Mouse (Mus musculus): ENCODE results near the gene Gnat2. TPM values are rescaled to one million over a fixed set of nuclear protein-coding genes. Genes with fewer than 3 reads are reported as not detected.

The Gnat2 gene
- total RNA-seq, 2 experiments from 2014 or later: not detected

- DNase-seq (ENCODE audit: extremely low spot score in 1 of 2, low spot score in 2 of 2): no peak
- intact Hi-C loops (cut with DNase I): no loop called here
These were observed 9.4 kb upstream of the Gnat2 start for GRCm38 (mm10) chr3:108083161-108083560.

- intact Hi-C loops (cut with DNase I): no loop called here
- DNase-seq (ENCODE audit: extremely low spot score in 1 of 2, low spot score in 2 of 2): peak in 1 of 2 experiments; percentile 61
These were observed 8.6 kb upstream of the Gnat2 start for GRCm38 (mm10) chr3:108083904-108084407.

- no peak for DNase-seq (ENCODE audit: extremely low spot score in 1 of 2, low spot score in 2 of 2)
- intact Hi-C loops (cut with DNase I): no loop called here
These were observed 7.8 kb upstream of the Gnat2 start for GRCm38 (mm10) chr3:108084767-108085270.

GRCm38 (mm10) chr3:108085281-108085720, 7.3 kb upstream of the Gnat2 start:
- intact Hi-C loops (cut with DNase I): no loop called here
- DNase-seq (ENCODE audit: extremely low spot score in 1 of 2, low spot score in 2 of 2): peak; percentile 88 to 98

- intact Hi-C loops (cut with DNase I): no loop called here
- peak; percentile 53 to 87 for DNase-seq (ENCODE audit: extremely low spot score in 1 of 2, low spot score in 2 of 2)
These were observed 6.7 kb upstream of the Gnat2 start for GRCm38 (mm10) chr3:108085721-108086469.

GRCm38 (mm10) chr3:108086470-108086979, 6.1 kb upstream of the Gnat2 start, which contains the start of gene Ampd2:
TSS of gene Ampd2 (minus strand) at chr3:108086651.
- DNase-seq (ENCODE audit: extremely low spot score in 1 of 2, low spot score in 2 of 2): peak; percentile 29 to 85
- intact Hi-C loops (cut with DNase I): no loop called here

- DNase-seq (ENCODE audit: extremely low spot score in 1 of 2, low spot score in 2 of 2): no peak
- intact Hi-C loops (cut with DNase I): no loop called here
These were observed 5.3 kb upstream of the Gnat2 start for GRCm38 (mm10) chr3:108087329-108087728.

GRCm38 (mm10) chr3:108088842-108089380, 3.7 kb upstream of the Gnat2 start:
- DNase-seq (ENCODE audit: extremely low spot score in 1 of 2, low spot score in 2 of 2): no peak
- intact Hi-C loops (cut with DNase I): no loop called here

GRCm38 (mm10) chr3:108089916-108090315, 2.7 kb upstream of the Gnat2 start:
- DNase-seq (ENCODE audit: extremely low spot score in 1 of 2, low spot score in 2 of 2): no peak
- intact Hi-C loops (cut with DNase I): no loop called here

- no peak for DNase-seq (ENCODE audit: extremely low spot score in 1 of 2, low spot score in 2 of 2)
- intact Hi-C loops (cut with DNase I): no loop called here
These were observed 2.0 kb upstream of the Gnat2 start for GRCm38 (mm10) chr3:108090561-108090960.

- no peak for DNase-seq (ENCODE audit: extremely low spot score in 1 of 2, low spot score in 2 of 2)
- intact Hi-C loops (cut with DNase I): no loop called here
These were observed 559 bp upstream of the Gnat2 start for GRCm38 (mm10) chr3:108092030-108092429.

GRCm38 (mm10) chr3:108093306-108093705, 717 bp downstream of the Gnat2 start:
- DNase-seq (ENCODE audit: extremely low spot score in 1 of 2, low spot score in 2 of 2): no peak
- intact Hi-C loops (cut with DNase I): no loop called here

- intact Hi-C loops (cut with DNase I): no loop called here
- no peak for DNase-seq (ENCODE audit: extremely low spot score in 1 of 2, low spot score in 2 of 2)
These were observed 1.6 kb downstream of the Gnat2 start for GRCm38 (mm10) chr3:108094146-108094545.

GRCm38 (mm10) chr3:108094976-108095760, 2.6 kb downstream of the Gnat2 start:
- intact Hi-C loops (cut with DNase I): no loop called here
- no peak for DNase-seq (ENCODE audit: extremely low spot score in 1 of 2, low spot score in 2 of 2)

GRCm38 (mm10) chr3:108096226-108096625, 3.6 kb downstream of the Gnat2 start:
- no peak for DNase-seq (ENCODE audit: extremely low spot score in 1 of 2, low spot score in 2 of 2)
- intact Hi-C loops (cut with DNase I): no loop called here

GRCm38 (mm10) chr3:108096726-108097125, 4.1 kb downstream of the Gnat2 start:
- DNase-seq (ENCODE audit: extremely low spot score in 1 of 2, low spot score in 2 of 2): no peak
- intact Hi-C loops (cut with DNase I): no loop called here

- intact Hi-C loops (cut with DNase I): no loop called here
- DNase-seq (ENCODE audit: extremely low spot score in 1 of 2, low spot score in 2 of 2): no peak
These were observed 5.1 kb downstream of the Gnat2 start for GRCm38 (mm10) chr3:108097656-108098055.

- intact Hi-C loops (cut with DNase I): no loop called here
- DNase-seq (ENCODE audit: extremely low spot score in 1 of 2, low spot score in 2 of 2): no peak
These were observed 5.7 kb downstream of the Gnat2 start for GRCm38 (mm10) chr3:108098316-108098715.

- intact Hi-C loops (cut with DNase I): no loop called here
- no peak for DNase-seq (ENCODE audit: extremely low spot score in 1 of 2, low spot score in 2 of 2)
These were observed 9.0 kb downstream of the Gnat2 start for GRCm38 (mm10) chr3:108101594-108101993.

All from left cerebral cortex, postnatal 10 days (tissue).